Mouse (Mus musculus) heart, postnatal 0 days (tissue): ENCODE data around the gene March11.

Experiments
- CTCF ChIP-seq: IDR thresholded peaks from 2 replicates; pipeline ENCODE4 v1.5.1; 2016; ENCODE audit warnings: antibody characterized with exemption, control low read depth, low read depth
- EP300 ChIP-seq: IDR thresholded peaks from 2 replicates; pipeline ENCODE4 v1.6.1; 2016; ENCODE audit warnings: antibody characterized with exemption, low read depth

DNA sequence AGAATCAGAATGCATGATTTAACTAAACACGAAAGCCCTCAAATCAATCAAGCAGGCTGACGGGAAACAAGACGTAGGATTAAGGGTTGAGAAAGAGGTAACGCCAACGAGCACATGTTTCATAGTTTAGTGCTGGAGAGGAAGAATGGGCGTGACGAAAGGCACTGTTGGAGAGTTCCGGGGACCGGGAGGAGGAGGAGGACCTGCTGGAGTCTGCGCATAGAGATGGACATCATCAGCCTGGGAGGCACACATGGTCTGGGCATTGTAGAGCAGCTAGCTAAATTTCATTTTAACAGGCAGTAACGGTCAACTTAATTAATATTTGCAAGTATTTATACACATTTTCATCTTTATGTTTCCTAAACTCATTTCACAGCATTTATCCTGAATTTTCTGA lies 31.6 kb downstream of the March11 start:
- TF ChIP-seq CTCF (no peak), EP300 (no peak)
